Mouse (Mus musculus) G1E (cell line): ENCODE results near the gene Stac3. TPM values are rescaled to one million over a fixed set of nuclear protein-coding genes. Genes with fewer than 3 reads are reported as not detected.

Source experiments
- ATAC-seq: 2 replicates; pipeline ENCODE4 v1.8.0; 2016; ENCODE audit warnings: mild to moderate bottlenecking; ENCODE audit not compliant: insufficient number of reproducible peaks, poor library complexity, low FRiP score, severe bottlenecking; ENCODE audit errors: extremely low read depth
- DNase-seq: peaks from one replicate; pipeline ENCODE4 v3.0.0; 2012; ENCODE audit warnings: low spot score
- H3K27me3 ChIP-seq: 2 replicates; pipeline ENCODE4 v1.6.1; 2012; ENCODE audit warnings: mild to moderate bottlenecking, low read length, inconsistent platforms; ENCODE audit not compliant: insufficient read depth
- H3K36me3 ChIP-seq: replicated peaks from 2 replicates; pipeline ENCODE3; 2012; ENCODE audit warnings: mild to moderate bottlenecking, inconsistent platforms
- H3K4me1 ChIP-seq: 2 replicates; pipeline ENCODE4 v1.6.1; 2012; ENCODE audit warnings: low read depth, low read length, inconsistent platforms, mixed read lengths; ENCODE audit not compliant: insufficient read depth
- H3K4me3 ChIP-seq: 2 replicates; pipeline ENCODE4 v1.5.1; 2012; ENCODE audit warnings: low read depth, mild to moderate bottlenecking, inconsistent platforms, low read length, moderate library complexity, mixed read lengths
- H3K9me3 ChIP-seq: replicated peaks from 2 replicates; pipeline ENCODE4 v1.6.1; 2012; ENCODE audit warnings: inconsistent platforms
- CTCF ChIP-seq: IDR thresholded peaks from 2 replicates; pipeline ENCODE4 v1.5.1; 2012; ENCODE audit warnings: low read depth, low read length, inconsistent platforms, mixed read lengths
- GATA1 ChIP-seq: IDR thresholded peaks from 2 replicates; pipeline ENCODE4 v1.6.1; 2012; ENCODE audit warnings: borderline replicate concordance, low read length, inconsistent platforms, mixed read lengths
- GATA2 ChIP-seq: IDR thresholded peaks from 2 replicates; pipeline ENCODE4 v1.6.1; 2012; ENCODE audit warnings: low read depth, low read length, inconsistent platforms, borderline replicate concordance
- POLR2AphosphoS5 ChIP-seq: IDR thresholded peaks from 2 replicates; pipeline ENCODE4 v1.6.1; 2012; ENCODE audit warnings: low read depth, low read length, inconsistent platforms; ENCODE audit not compliant: insufficient replicate concordance
- TAL1 ChIP-seq: conservative IDR thresholded peaks from 2 replicates; pipeline ENCODE4 v1.6.1; 2012; ENCODE audit warnings: low read depth, low read length, inconsistent platforms, mixed read lengths
- polyA plus RNA-seq: library from polyadenylated mRNA; stranded (reverse); fragments of >175 nt; gene quantifications from 2 replicates; pipeline ENCODE4 v1.2.3, GENCODE M21; 2012
- total RNA-seq, 2 experiments: library from RNA; stranded (forward) in 1 of 2; stranded (reverse) in 1 of 2; fragments of 200-1000 nt in 1 of 2; fragments of >200 nt in 1 of 2; fragmentation: Nextera tagmentation in 1 of 2; gene quantifications; 2 replicates each; pipeline ENCODE4 v1.2.3; 2014 to 2017

Gene Stac3
- total and polyA plus RNA-seq, 3 experiments, result 0.17 to 0.60 TPM; not detected in 1

DNA sequence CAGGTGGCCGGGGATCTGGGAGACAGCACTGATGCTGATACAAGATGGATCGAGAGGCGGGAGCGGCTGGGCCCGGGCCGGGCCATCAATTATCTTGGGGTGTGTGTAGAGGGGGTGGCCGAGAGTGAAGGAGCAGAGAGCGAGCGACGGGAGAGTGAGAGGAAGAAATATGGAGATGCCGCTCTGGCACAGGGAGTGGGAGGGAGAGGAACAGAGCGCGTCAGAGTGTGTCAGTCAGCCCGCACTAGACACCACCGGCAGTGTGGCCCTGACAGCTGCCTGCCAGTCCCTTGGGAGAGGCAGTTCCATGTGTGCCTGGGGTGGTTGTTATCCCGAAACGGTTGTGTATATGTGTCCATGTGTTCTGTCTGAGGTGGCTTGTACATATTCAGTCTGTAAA, 26.0 kb downstream of the Stac3 start:
- no peak for TF ChIP-seq GATA1
- TF ChIP-seq CTCF, result no peak
- peaks cover 33% of the 10 kb centered on the region for H3K4me1 ChIP-seq

GRCm38 (mm10) chr10:127530945-127531344, 29.5 kb downstream of the Stac3 start:
- no peak for DNase-seq
- H3K9me3 ChIP-seq, result peaks cover 18% of the 10 kb centered on the region
- no peak for TF ChIP-seq CTCF
- TF ChIP-seq TAL1, result no peak
- TF ChIP-seq GATA2, result no peak
- no peak for TF ChIP-seq GATA1
- no peak for TF ChIP-seq POLR2AphosphoS5
- H3K4me1 ChIP-seq, result peaks cover 28% of the 10 kb centered on the region
- ATAC-seq, result no peak
- H3K27me3 ChIP-seq, result peaks cover 99% of the 10 kb centered on the region
- H3K36me3 ChIP-seq, result no peaks in the 10 kb centered on the region
- no peak overlapping the region for H3K4me3 ChIP-seq

More for the DNA sequence above, 26.0 kb downstream of the Stac3 start:
- no peaks in the 10 kb centered on the region for H3K36me3 ChIP-seq
- DNase-seq (no peak), ATAC-seq (no peak)
- H3K9me3 ChIP-seq, result peaks cover 18% of the 10 kb centered on the region
- peaks cover 82% of the 10 kb centered on the region for H3K27me3 ChIP-seq
- no peak overlapping the region for H3K4me3 ChIP-seq

GRCm38 (mm10) chr10:127531548-127531947, 30.1 kb downstream of the Stac3 start:
- DNase-seq, result no peak
- no peak for TF ChIP-seq GATA2
- TF ChIP-seq GATA1, result no peak
- TF ChIP-seq POLR2AphosphoS5, result no peak
- no peak for TF ChIP-seq TAL1
- TF ChIP-seq CTCF, result no peak
- Histone ChIP-seq H3K27me3 (peaks cover 99% of the 10 kb centered on the region), H3K4me3 (no peak overlapping the region), H3K36me3 (no peaks in the 10 kb centered on the region), H3K9me3 (peaks cover 13% of the 10 kb centered on the region), H3K4me1 (peaks cover 31% of the 10 kb centered on the region)
- no peak for ATAC-seq

GRCm38 (mm10) chr10:127534036-127534928, 32.8 kb downstream of the Stac3 start, which contains the start of gene Nxph4:
Gene Nxph4, minus strand, starts transcription at chr10:127534559.
- no peaks in the 10 kb centered on the region for H3K9me3 ChIP-seq
- H3K4me1 ChIP-seq, result peaks cover 44% of the 10 kb centered on the region
- no peak for DNase-seq
- H3K4me3 ChIP-seq, result peak within 1 kb of the TSS; percentile 65; the same call in 1 of the 2 replicates
- TF ChIP-seq TAL1, result no peak
- TF ChIP-seq GATA2, result no peak
- no peak for TF ChIP-seq POLR2AphosphoS5
- TF ChIP-seq CTCF, result no peak
- no peak for TF ChIP-seq GATA1
- ATAC-seq, result no peak
- H3K36me3 ChIP-seq, result no peaks in the 10 kb centered on the region
- H3K27me3 ChIP-seq, result peaks cover 84% of the 10 kb centered on the region

- Histone ChIP-seq H3K36me3 (no peaks in the 10 kb centered on the region), H3K27me3 (peaks cover 84% of the 10 kb centered on the region), H3K9me3 (no peaks in the 10 kb centered on the region), H3K4me1 (peaks cover 49% of the 10 kb centered on the region), H3K4me3 (peak overlapping the region; percentile 44; the same call in 1 of the 2 replicates)
- TF ChIP-seq CTCF (no peak), GATA1 (no peak), TAL1 (no peak)
- DNase-seq (no peak), ATAC-seq (no peak)
Measured at GRCm38 (mm10) chr10:127534929-127535384, 33.5 kb downstream of the Stac3 start.

DNA sequence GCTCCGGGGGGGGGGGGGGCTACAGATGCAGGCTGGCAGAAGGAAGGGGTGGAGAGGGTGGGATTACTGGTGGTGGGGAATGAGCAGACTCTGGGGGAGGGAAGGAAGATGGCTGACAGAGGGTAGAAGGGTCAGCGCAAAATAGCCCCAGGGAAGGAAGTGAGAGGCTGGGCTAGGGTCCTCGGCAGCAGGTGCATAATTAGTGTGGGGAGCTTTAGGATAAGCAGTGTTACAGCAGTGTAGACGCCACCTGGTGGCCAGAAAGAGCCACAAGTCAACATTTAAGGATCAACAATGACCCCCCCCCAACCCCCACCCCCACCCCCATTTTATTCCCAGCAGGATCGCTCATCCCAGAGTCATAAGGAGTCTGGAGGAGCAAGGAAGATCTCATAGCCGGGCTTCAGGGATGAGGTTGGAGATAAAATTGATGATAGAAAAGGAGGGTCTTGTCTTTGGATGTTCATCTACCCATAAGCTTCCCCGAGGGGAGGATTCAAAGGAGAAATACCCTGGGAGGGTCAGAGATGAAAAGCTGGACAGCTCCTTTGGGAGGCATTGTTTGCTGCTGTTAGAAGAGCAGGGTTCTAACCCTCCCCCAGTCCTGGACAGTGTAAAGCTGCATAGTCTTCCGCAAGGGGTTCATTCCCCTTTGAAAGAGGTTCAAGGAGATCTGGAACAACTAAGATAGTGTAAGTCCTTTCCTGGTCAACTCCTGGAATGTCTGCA, 35.3 kb downstream of the Stac3 start:
- TF ChIP-seq POLR2AphosphoS5, result no peak
- TF ChIP-seq GATA1, result no peak
- no peak for TF ChIP-seq TAL1
- TF ChIP-seq CTCF, result no peak
- TF ChIP-seq GATA2, result no peak
- no peaks in the 10 kb centered on the region for H3K36me3 ChIP-seq
- H3K27me3 ChIP-seq, result peaks cover 84% of the 10 kb centered on the region
- no peak overlapping the region for H3K4me3 ChIP-seq
- no peak for ATAC-seq
- H3K4me1 ChIP-seq, result peaks cover 46% of the 10 kb centered on the region
- DNase-seq, result no peak
- no peaks in the 10 kb centered on the region for H3K9me3 ChIP-seq
